Mouse (Mus musculus) midbrain, embryonic 13.5 days (tissue): ENCODE measurements around the gene Spata31d1a. TPM values are rescaled to one million over a fixed set of nuclear protein-coding genes. Genes with fewer than 3 reads are reported as not detected.

ENCODE experiments used
- ATAC-seq: fragments of 200-750 bp; cut with Nextera tagmentation; 2 replicates; pipeline ENCODE4 v1.8.0; 2017; ENCODE audit warnings: mild to moderate bottlenecking, moderate TSS enrichment, moderate library complexity
- H3K27ac ChIP-seq: fragments of 300-500 bp; sonication (generic); 2 replicates; pipeline ENCODE4 v1.5.1; 2015; ENCODE audit warnings: inconsistent platforms, mild to moderate bottlenecking, moderate library complexity
- H3K27me3 ChIP-seq: fragments of 300-500 bp; sonication (generic); 2 replicates; pipeline ENCODE4 v1.6.1; 2015; ENCODE audit warnings: mild to moderate bottlenecking, inconsistent platforms
- H3K36me3 ChIP-seq: fragments of 300-500 bp; sonication (generic); 2 replicates; pipeline ENCODE4 v1.6.1; 2015; ENCODE audit warnings: mild to moderate bottlenecking, inconsistent platforms
- H3K4me1 ChIP-seq: fragments of 300-500 bp; sonication (generic); replicated peaks from 2 replicates; pipeline ENCODE4 v1.6.1; 2015; ENCODE audit warnings: inconsistent platforms
- H3K4me2 ChIP-seq: fragments of 300-500 bp; sonication (generic); replicated peaks from 2 replicates; pipeline ENCODE4 v1.6.1; 2015; ENCODE audit warnings: moderate library complexity, mild to moderate bottlenecking, inconsistent platforms
- H3K4me3 ChIP-seq: fragments of 300-500 bp; sonication (generic); replicated peaks from 2 replicates; pipeline ENCODE4 v1.5.1; 2015; ENCODE audit warnings: mild to moderate bottlenecking, inconsistent platforms
- H3K9ac ChIP-seq: fragments of 300-500 bp; sonication (generic); replicated peaks from 2 replicates; pipeline ENCODE4 v1.6.1; 2015; ENCODE audit warnings: mild to moderate bottlenecking, inconsistent platforms
- H3K9me3 ChIP-seq: fragments of 300-500 bp; sonication (generic); 2 replicates; pipeline ENCODE4 v1.6.1; 2016; ENCODE audit warnings: mild to moderate bottlenecking, inconsistent platforms
- WGBS: fragments of 180-500 bp; shearing (Covaris S2); methylation state at CpG from one replicate; pipeline ENCODE4 v1.1.7; 2015; 5-methylcytosine and 5-hydroxymethylcytosine counted together
- polyA plus RNA-seq: library from polyadenylated mRNA; unstranded; fragments of >200 nt; fragmentation: Nextera tagmentation; extraction: Ambion mirVana; gene quantifications from 2 replicates; pipeline ENCODE4 v1.2.1, GENCODE M21; 2015

Gene Spata31d1a
- polyA plus RNA-seq, 1 experiment from 2014 or later = 0.07 TPM

- Histone ChIP-seq H3K4me1 (no peaks in the 10 kb centered on the region), H3K27ac (no peak overlapping the region), H3K27me3 (no peaks in the 10 kb centered on the region), H3K4me3 (no peak overlapping the region), H3K4me2 (no peak overlapping the region), H3K9ac (no peak overlapping the region), H3K9me3 (no peaks in the 10 kb centered on the region), H3K36me3 (no peaks in the 10 kb centered on the region)
- no peak for ATAC-seq
- WGBS = 94% methylated on average over 7 of the region's 7 CpGs
Observed at GRCm38 (mm10) chr13:59695781-59696180, 14.3 kb downstream of the Spata31d1a start.

- Histone ChIP-seq H3K4me2 (no peak within 1 kb of the TSS), H3K36me3 (no peaks in the 10 kb centered on the region), H3K9ac (no peak within 1 kb of the TSS), H3K4me1 (no peaks in the 10 kb centered on the region), H3K27me3 (no peaks in the 10 kb centered on the region), H3K4me3 (no peak within 1 kb of the TSS), H3K27ac (no peak within 1 kb of the TSS), H3K9me3 (no peaks in the 10 kb centered on the region)
- 88% methylated on average over 3 of the region's 3 CpGs for WGBS
- ATAC-seq = no peak
Observed at GRCm38 (mm10) chr13:59694008-59694407, 16.1 kb downstream of the Spata31d1a start, which contains the start of gene 4921517D22Rik. Gene 4921517D22Rik, minus strand, starts transcription at chr13:59694108.

- H3K36me3 ChIP-seq = no peaks in the 10 kb centered on the region
- H3K9me3 ChIP-seq = no peaks in the 10 kb centered on the region
- 25% methylated on average over 10 of the region's 10 CpGs for WGBS
- H3K4me3 ChIP-seq = no peak overlapping the region
- H3K9ac ChIP-seq = no peak overlapping the region
- no peak overlapping the region for H3K27ac ChIP-seq
- no peaks in the 10 kb centered on the region for H3K4me1 ChIP-seq
- ATAC-seq = no peak
- H3K4me2 ChIP-seq = no peak overlapping the region
- H3K27me3 ChIP-seq = no peaks in the 10 kb centered on the region
Observed at GRCm38 (mm10) chr13:59691478-59691877, 18.7 kb downstream of the Spata31d1a start.

GRCm38 (mm10) chr13:59690576-59690975 is 19.6 kb downstream of the Spata31d1a start:
- WGBS = 86% methylated on average over 7 of the region's 7 CpGs

GRCm38 (mm10) chr13:59689843-59690242 is 20.3 kb downstream of the Spata31d1a start:
- Histone ChIP-seq H3K4me3 (no peak overlapping the region), H3K4me1 (no peaks in the 10 kb centered on the region), H3K9ac (no peak overlapping the region), H3K27me3 (no peaks in the 10 kb centered on the region), H3K9me3 (no peaks in the 10 kb centered on the region), H3K36me3 (no peaks in the 10 kb centered on the region), H3K4me2 (no peak overlapping the region), H3K27ac (no peak overlapping the region)
- no peak for ATAC-seq
- 95% methylated on average over 3 of the region's 3 CpGs for WGBS

More at GRCm38 (mm10) chr13:59690576-59690975, 19.6 kb downstream of the Spata31d1a start:
- Histone ChIP-seq H3K4me1 (no peaks in the 10 kb centered on the region), H3K27ac (no peak overlapping the region), H3K27me3 (no peaks in the 10 kb centered on the region), H3K9ac (no peak overlapping the region), H3K9me3 (no peaks in the 10 kb centered on the region), H3K4me3 (no peak overlapping the region), H3K4me2 (no peak overlapping the region), H3K36me3 (no peaks in the 10 kb centered on the region)
- no peak for ATAC-seq

GRCm38 (mm10) chr13:59689313-59689712 is 20.8 kb downstream of the Spata31d1a start:
- no peak overlapping the region for H3K9ac ChIP-seq
- WGBS = 89% methylated on average over 9 of the region's 9 CpGs
- H3K4me2 ChIP-seq = no peak overlapping the region
- no peaks in the 10 kb centered on the region for H3K4me1 ChIP-seq
- no peak overlapping the region for H3K27ac ChIP-seq
- H3K36me3 ChIP-seq = no peaks in the 10 kb centered on the region
- H3K4me3 ChIP-seq = no peak overlapping the region
- no peak for ATAC-seq
- H3K27me3 ChIP-seq = no peaks in the 10 kb centered on the region
- no peaks in the 10 kb centered on the region for H3K9me3 ChIP-seq

- Histone ChIP-seq H3K9me3 (no peaks in the 10 kb centered on the region), H3K36me3 (no peaks in the 10 kb centered on the region), H3K27ac (no peak overlapping the region), H3K4me1 (no peaks in the 10 kb centered on the region), H3K9ac (no peak overlapping the region), H3K27me3 (no peaks in the 10 kb centered on the region), H3K4me2 (no peak overlapping the region), H3K4me3 (no peak overlapping the region)
- WGBS = 71% methylated on average over 13 of the region's 13 CpGs
- ATAC-seq = no peak
Observed at GRCm38 (mm10) chr13:59688338-59688770, 21.8 kb downstream of the Spata31d1a start.

- Histone ChIP-seq H3K4me3 (no peak overlapping the region), H3K36me3 (no peaks in the 10 kb centered on the region), H3K9me3 (no peaks in the 10 kb centered on the region), H3K27ac (no peak overlapping the region), H3K27me3 (no peaks in the 10 kb centered on the region), H3K9ac (no peak overlapping the region), H3K4me1 (no peaks in the 10 kb centered on the region), H3K4me2 (no peak overlapping the region)
- WGBS = 80% methylated on average over 3 of the region's 3 CpGs
- ATAC-seq = no peak
Observed at GRCm38 (mm10) chr13:59685236-59685635, 24.9 kb downstream of the Spata31d1a start.

GRCm38 (mm10) chr13:59682629-59683028 is 27.5 kb downstream of the Spata31d1a start:
- no peaks in the 10 kb centered on the region for H3K4me1 ChIP-seq
- H3K9ac ChIP-seq = no peak overlapping the region
- no peaks in the 10 kb centered on the region for H3K27me3 ChIP-seq
- no peak for ATAC-seq
- no peaks in the 10 kb centered on the region for H3K36me3 ChIP-seq
- 46% methylated on average over 7 of the region's 7 CpGs for WGBS
- no peak overlapping the region for H3K27ac ChIP-seq
- H3K4me2 ChIP-seq = no peak overlapping the region
- no peak overlapping the region for H3K4me3 ChIP-seq
- no peaks in the 10 kb centered on the region for H3K9me3 ChIP-seq

GRCm38 (mm10) chr13:59679908-59680307 is 30.2 kb downstream of the Spata31d1a start:
- 75% methylated on average over 4 of the region's 4 CpGs for WGBS
- no peaks in the 10 kb centered on the region for H3K4me1 ChIP-seq
- no peak overlapping the region for H3K27ac ChIP-seq
- ATAC-seq = no peak
- no peaks in the 10 kb centered on the region for H3K9me3 ChIP-seq
- H3K36me3 ChIP-seq = no peaks in the 10 kb centered on the region
- H3K9ac ChIP-seq = no peak overlapping the region
- H3K27me3 ChIP-seq = no peaks in the 10 kb centered on the region
- no peak overlapping the region for H3K4me2 ChIP-seq
- H3K4me3 ChIP-seq = no peak overlapping the region

GRCm38 (mm10) chr13:59679306-59679705 is 30.8 kb downstream of the Spata31d1a start:
- no peak overlapping the region for H3K9ac ChIP-seq
- no peak for ATAC-seq
- WGBS = 62% methylated on average over 4 of the region's 4 CpGs
- H3K4me3 ChIP-seq = no peak overlapping the region
- H3K9me3 ChIP-seq = no peaks in the 10 kb centered on the region
- H3K4me1 ChIP-seq = peaks cover 4% of the 10 kb centered on the region
- no peaks in the 10 kb centered on the region for H3K27me3 ChIP-seq
- no peak overlapping the region for H3K27ac ChIP-seq
- no peaks in the 10 kb centered on the region for H3K36me3 ChIP-seq
- no peak overlapping the region for H3K4me2 ChIP-seq

GRCm38 (mm10) chr13:59676316-59677229 is 33.6 kb downstream of the Spata31d1a start:
- Histone ChIP-seq H3K4me3 (no peak overlapping the region), H3K4me1 (peaks cover 24% of the 10 kb centered on the region), H3K4me2 (peak overlapping the region; percentile 75; the same call in 1 of the 2 replicates), H3K9ac (no peak overlapping the region), H3K27ac (no peak overlapping the region), H3K9me3 (no peaks in the 10 kb centered on the region), H3K36me3 (no peaks in the 10 kb centered on the region), H3K27me3 (no peaks in the 10 kb centered on the region)
- ATAC-seq = no peak
- WGBS = 85% methylated on average over 12 of the region's 12 CpGs
